Mouse (Mus musculus) forebrain, embryonic 15.5 days (tissue): ENCODE measurements around the gene Bmpr2. TPM values are rescaled to one million over a fixed set of nuclear protein-coding genes. Genes with fewer than 3 reads are reported as not detected.
"Not testable (repeated sequence)": the region's sequence is repeated elsewhere in the genome, so short reads cannot be mapped to it uniquely, and the experiment has no call there.

Experiments
- ATAC-seq: fragments of 200-750 bp; cut with Nextera tagmentation; replicated peaks from 2 replicates; pipeline ENCODE4 v1.8.0; 2017; ENCODE audit warnings: mild to moderate bottlenecking, moderate TSS enrichment, moderate library complexity
- H3K27ac ChIP-seq: fragments of 300-500 bp; sonication (generic); replicated peaks from 2 replicates; pipeline ENCODE4 v1.5.1; 2015; ENCODE audit warnings: mild to moderate bottlenecking, inconsistent platforms
- H3K27me3 ChIP-seq: fragments of 300-500 bp; sonication (generic); 2 replicates; pipeline ENCODE4 v1.6.1; 2015; ENCODE audit warnings: inconsistent platforms
- H3K36me3 ChIP-seq: fragments of 300-500 bp; sonication (generic); 2 replicates; pipeline ENCODE4 v1.6.1; 2015; ENCODE audit warnings: mild to moderate bottlenecking, inconsistent platforms
- H3K4me1 ChIP-seq: fragments of 300-500 bp; sonication (generic); 2 replicates; pipeline ENCODE4 v1.6.1; 2015; ENCODE audit warnings: inconsistent platforms
- H3K4me2 ChIP-seq: fragments of 300-500 bp; sonication (generic); replicated peaks from 2 replicates; pipeline ENCODE4 v1.6.1; 2015; ENCODE audit warnings: mild to moderate bottlenecking, inconsistent platforms
- H3K4me3 ChIP-seq: fragments of 300-500 bp; sonication (generic); 2 replicates; pipeline ENCODE4 v1.5.1; 2015; ENCODE audit warnings: mild to moderate bottlenecking, inconsistent platforms
- H3K9ac ChIP-seq: fragments of 300-500 bp; sonication (generic); replicated peaks from 2 replicates; pipeline ENCODE4 v1.6.1; 2015; ENCODE audit warnings: mild to moderate bottlenecking, inconsistent platforms
- H3K9me3 ChIP-seq: fragments of 300-500 bp; sonication (generic); 2 replicates; pipeline ENCODE4 v1.6.1; 2016; ENCODE audit warnings: inconsistent platforms
- WGBS: fragments of 180-500 bp; shearing (Covaris S2); methylation state at CpG from one replicate; pipeline ENCODE4 v1.1.7; 2015; ENCODE audit warnings: mixed read lengths; 5-methylcytosine and 5-hydroxymethylcytosine counted together
- polyA plus RNA-seq: library from polyadenylated mRNA; unstranded; fragments of >200 nt; fragmentation: Nextera tagmentation; extraction: Ambion mirVana; gene quantifications from 2 replicates; pipeline ENCODE4 v1.2.1, GENCODE M21; 2015

Bmpr2 gene
- polyA plus RNA-seq: 13.1 and 13.4 TPM in 2 replicates

DNA sequence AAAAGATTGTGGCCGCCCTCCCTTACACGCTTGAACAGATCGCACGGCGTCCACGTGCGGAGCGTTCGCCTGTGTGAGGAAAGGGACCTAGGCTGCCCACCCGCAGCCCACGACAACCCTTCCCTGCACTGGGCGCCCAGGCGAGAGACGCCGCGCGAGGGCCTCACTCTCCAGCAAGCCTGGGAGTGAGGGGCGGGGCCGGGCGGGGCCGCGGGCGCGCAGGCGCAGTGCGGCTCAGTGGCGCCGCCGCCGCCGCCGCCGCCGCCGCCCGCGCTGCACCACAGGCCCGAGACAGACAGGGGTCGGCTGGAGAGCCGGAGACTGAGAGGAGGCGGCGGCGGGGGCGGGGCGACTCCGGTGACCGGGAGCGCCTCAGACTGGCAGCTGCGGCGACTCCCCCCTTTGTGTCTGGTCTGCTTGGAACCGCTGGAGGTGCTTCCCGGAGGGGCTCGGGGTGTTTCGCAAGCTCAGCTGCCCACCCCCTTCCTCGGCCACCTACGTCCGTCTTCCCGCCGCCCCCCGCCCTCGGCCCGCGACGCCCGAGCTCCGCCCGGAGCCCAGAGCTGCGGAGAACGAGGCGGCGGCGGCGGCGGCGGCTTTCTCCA, at the start of gene Bmpr2:
Gene Bmpr2, plus strand, starts transcription at position 237 of the 605 bp plus-strand sequence.
- ATAC-seq: peak; percentile 94
- no peaks in the 10 kb centered on the region for H3K36me3 ChIP-seq
- no peaks in the 10 kb centered on the region for H3K9me3 ChIP-seq
- H3K4me3 ChIP-seq: peak within 1 kb of the TSS; percentile 96
- peaks cover 21% of the 10 kb centered on the region for H3K4me1 ChIP-seq
- WGBS: under 1% methylated on average over 62 of the region's 75 CpGs
- H3K27me3 ChIP-seq: no peaks in the 10 kb centered on the region
- H3K9ac ChIP-seq: peak within 1 kb of the TSS; percentile 95
- H3K4me2 ChIP-seq: peak within 1 kb of the TSS; percentile 51
- peak within 1 kb of the TSS; percentile 99 for H3K27ac ChIP-seq

DNA sequence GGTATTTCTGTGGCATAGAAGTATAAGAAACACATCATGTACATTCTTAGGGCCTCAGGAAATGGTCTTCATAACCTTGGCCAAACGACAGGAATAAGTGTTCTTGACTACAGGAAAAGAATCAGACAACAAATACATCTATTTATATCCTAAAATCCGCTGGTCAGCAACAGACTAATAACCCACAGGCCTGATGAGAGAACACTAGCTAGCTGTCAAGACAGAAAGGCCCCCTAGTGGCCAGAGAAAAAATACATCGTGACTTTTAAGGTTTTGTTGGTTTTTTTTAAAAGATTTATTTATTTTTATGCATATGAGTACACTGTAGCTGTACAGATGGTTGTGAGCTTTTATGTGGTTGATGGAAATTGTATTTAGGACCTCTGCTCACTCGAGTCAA, 43.3 kb upstream of the Bmpr2 start:
- H3K9ac ChIP-seq: no peak overlapping the region
- H3K27ac ChIP-seq: no peak overlapping the region
- no peaks in the 10 kb centered on the region for H3K27me3 ChIP-seq
- no peaks in the 10 kb centered on the region for H3K9me3 ChIP-seq
- no peak overlapping the region for H3K4me3 ChIP-seq
- ATAC-seq: no peak
- H3K4me2 ChIP-seq: no peak overlapping the region
- H3K36me3 ChIP-seq: peaks cover 17% of the 10 kb centered on the region
- WGBS: 49% methylated on average over 4 of the region's 4 CpGs
- no peaks in the 10 kb centered on the region for H3K4me1 ChIP-seq

DNA sequence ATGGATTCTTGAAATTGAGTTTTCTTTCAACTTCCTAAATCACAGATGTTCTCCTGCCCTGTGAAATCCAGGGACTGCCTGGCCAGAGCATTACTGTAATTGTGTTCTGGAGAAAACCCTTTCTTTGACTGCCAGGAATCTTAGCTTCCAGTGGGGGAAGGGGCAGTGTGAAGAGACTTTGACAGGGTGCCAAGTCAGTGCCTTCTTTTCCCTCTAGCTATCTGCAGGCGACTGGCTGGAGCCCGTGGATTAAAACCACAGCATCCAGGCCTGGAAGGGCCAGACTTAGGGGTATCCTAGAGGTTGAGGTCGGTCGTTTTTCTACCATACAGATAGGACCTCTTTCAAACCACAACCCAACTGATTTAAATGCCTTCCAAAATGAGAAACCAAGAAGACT, 37.5 kb upstream of the Bmpr2 start:
- 55% methylated on average over 4 of the region's 4 CpGs for WGBS
- Histone ChIP-seq H3K9ac (no peak overlapping the region), H3K27ac (no peak overlapping the region), H3K4me3 (no peak overlapping the region), H3K4me1 (no peaks in the 10 kb centered on the region), H3K36me3 (no peaks in the 10 kb centered on the region), H3K9me3 (no peaks in the 10 kb centered on the region), H3K27me3 (no peaks in the 10 kb centered on the region), H3K4me2 (no peak overlapping the region)
- no peak for ATAC-seq

DNA sequence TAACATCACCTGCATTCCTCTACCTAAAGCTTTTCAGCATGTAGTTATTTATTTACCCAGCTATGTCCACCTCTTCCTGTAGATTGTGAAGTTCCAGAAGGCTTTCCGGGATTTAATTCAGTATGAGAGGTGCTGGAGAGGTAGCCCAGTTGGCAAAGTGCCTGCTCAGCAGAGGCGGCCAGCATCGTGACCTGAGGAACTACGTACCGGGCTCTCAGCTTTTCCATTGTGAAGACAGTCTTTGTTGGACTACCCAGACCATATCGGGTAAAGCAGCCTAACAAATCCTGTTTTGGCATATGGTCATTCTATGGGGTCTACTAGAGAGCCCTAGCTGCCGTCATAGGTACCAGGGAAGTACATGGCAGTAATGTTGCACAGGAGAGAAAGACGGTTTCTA, 33.1 kb upstream of the Bmpr2 start:
- Histone ChIP-seq H3K27me3 (no peaks in the 10 kb centered on the region), H3K27ac (0 out of 2 replicates have a peak overlapping the region, but pooled peaks have one; percentile 11), H3K4me2 (no peak overlapping the region), H3K9ac (no peak overlapping the region), H3K4me1 (no peaks in the 10 kb centered on the region), H3K9me3 (no peaks in the 10 kb centered on the region), H3K36me3 (no peaks in the 10 kb centered on the region), H3K4me3 (no peak overlapping the region)
- no peak for ATAC-seq
- WGBS: 66% methylated on average over 8 of the region's 8 CpGs

DNA sequence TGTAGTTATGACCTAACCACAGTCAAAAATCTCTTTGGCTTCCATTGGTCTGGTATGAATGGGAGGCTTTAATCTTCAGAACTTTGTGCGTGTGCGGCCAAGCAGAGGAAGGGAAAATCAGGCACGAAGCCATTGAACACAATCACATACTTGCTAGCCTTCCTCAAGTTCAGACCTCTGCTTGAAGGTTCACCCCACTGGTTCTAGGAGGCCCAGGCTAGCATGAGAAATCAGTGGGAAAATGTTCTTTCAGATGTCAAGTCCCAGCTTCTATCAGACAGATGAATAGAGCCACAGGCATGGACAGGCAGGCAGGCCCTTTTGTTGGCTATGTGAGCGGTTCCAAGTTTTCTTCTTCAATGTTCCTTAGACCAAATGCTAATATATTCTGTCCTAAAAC, 32.5 kb upstream of the Bmpr2 start:
- H3K9me3 ChIP-seq: no peaks in the 10 kb centered on the region
- no peak overlapping the region for H3K4me2 ChIP-seq
- no peaks in the 10 kb centered on the region for H3K4me1 ChIP-seq
- 32% methylated on average over 4 of the region's 4 CpGs for WGBS
- H3K4me3 ChIP-seq: no peak overlapping the region
- H3K9ac ChIP-seq: no peak overlapping the region
- H3K27me3 ChIP-seq: no peaks in the 10 kb centered on the region
- 0 out of 2 replicates have a peak overlapping the region, but pooled peaks have one; percentile 11 for H3K27ac ChIP-seq
- no peaks in the 10 kb centered on the region for H3K36me3 ChIP-seq
- 0 out of 2 replicates have a peak, but pooled peaks have one; percentile 35 for ATAC-seq

DNA sequence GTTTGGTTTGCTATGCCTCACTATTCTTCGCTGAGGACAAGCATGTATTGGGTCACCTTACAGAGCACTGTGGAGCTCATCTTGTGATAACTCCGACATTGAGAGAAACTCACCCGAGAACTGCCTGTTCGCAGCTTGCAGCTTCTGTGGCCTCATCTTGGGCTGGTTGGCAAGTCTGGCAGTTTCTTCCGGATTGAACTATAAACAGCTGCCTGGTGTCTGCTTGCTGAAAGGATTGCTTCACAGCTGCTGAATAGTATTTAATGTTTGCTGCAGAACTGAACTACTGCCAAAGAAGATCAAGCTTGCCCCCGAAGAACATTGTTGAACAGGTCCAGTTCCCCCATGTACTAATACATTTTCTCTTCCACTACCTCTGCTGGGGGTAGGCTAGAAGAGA, 29.1 kb upstream of the Bmpr2 start:
- H3K9ac ChIP-seq: no peak overlapping the region
- H3K4me2 ChIP-seq: no peak overlapping the region
- no peaks in the 10 kb centered on the region for H3K4me1 ChIP-seq
- no peaks in the 10 kb centered on the region for H3K36me3 ChIP-seq
- WGBS: 72% methylated on average over 6 of the region's 6 CpGs
- no peak for ATAC-seq
- H3K27ac ChIP-seq: no peak overlapping the region
- no peaks in the 10 kb centered on the region for H3K9me3 ChIP-seq
- no peak overlapping the region for H3K4me3 ChIP-seq
- no peaks in the 10 kb centered on the region for H3K27me3 ChIP-seq

DNA sequence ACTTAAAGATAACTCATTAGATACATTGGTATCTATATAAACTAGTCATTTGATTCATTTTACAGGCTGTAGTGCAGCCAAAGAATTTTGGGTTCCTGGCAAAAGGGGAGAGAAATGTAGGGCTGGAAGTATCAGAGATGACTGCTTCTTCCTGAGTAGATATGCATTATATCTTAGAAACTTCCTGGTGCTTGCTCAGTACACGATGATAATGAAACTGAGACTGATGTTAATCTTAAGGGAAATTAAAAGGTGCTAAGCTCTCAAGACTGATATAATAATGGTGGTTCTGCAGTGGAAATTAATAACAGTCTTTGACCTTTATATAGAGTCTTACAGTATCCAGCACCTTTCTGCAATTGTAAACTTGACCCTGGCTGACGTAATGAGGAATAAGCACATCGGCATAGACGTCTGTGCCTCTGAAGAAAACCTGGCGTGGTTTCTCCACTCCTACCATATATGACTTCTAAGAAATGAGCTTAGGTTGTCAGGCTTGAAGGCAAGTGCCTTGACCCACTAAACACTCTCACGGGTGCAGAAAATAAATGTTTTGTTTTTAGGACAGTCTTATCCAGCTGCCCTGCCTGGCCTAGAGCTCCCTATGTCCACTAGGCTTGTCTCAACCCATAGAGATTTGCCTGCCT, 24.3 kb upstream of the Bmpr2 start:
- Histone ChIP-seq H3K4me3 (no peak overlapping the region), H3K9ac (no peak overlapping the region), H3K36me3 (no peaks in the 10 kb centered on the region), H3K4me2 (no peak overlapping the region), H3K27ac (no peak overlapping the region), H3K4me1 (no peaks in the 10 kb centered on the region), H3K27me3 (no peaks in the 10 kb centered on the region), H3K9me3 (no peaks in the 10 kb centered on the region)
- no peak for ATAC-seq
- WGBS: 84% methylated on average over 6 of the region's 6 CpGs

DNA sequence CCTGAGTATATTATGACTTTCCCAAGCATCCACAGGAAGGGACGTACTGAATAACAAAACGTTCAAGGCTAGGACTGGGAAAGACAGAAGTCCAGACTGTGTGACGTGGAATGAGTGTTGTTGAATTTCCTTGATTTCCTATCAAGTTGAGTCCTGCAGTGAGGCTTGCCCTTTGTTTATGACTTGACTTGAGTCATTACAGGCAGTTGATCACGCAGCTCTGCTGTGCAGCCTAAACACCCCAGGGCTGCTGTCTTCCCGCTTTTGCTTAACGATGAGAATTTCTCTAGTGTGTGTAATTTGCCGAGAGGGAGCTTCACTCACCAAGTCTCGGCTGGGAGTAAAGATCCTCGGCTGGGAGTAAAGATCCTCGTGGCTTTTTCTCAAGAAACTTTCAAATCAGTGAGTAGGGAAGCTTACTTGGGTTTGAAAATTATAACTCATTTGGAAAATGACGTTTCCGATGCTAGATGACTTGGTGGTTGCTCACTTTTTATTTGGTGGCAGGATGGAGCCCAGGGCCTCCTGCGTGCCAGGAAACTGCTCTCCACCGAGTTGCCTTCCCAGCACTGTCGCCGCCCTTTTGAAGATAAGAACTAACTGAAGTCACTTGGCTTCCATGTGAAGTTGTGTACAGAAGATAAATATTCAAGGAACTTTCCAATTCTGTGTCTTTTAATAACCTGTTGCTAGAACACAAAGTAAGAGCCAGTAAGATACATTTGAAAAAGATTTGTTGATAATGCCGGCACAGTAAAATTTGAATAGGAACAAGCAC, 23.4 kb upstream of the Bmpr2 start:
- no peaks in the 10 kb centered on the region for H3K4me1 ChIP-seq
- WGBS: 65% methylated on average over 17 of the region's 17 CpGs
- no peak overlapping the region for H3K27ac ChIP-seq
- no peak overlapping the region for H3K9ac ChIP-seq
- no peaks in the 10 kb centered on the region for H3K36me3 ChIP-seq
- H3K4me2 ChIP-seq: no peak overlapping the region
- H3K27me3 ChIP-seq: no peaks in the 10 kb centered on the region
- no peaks in the 10 kb centered on the region for H3K9me3 ChIP-seq
- ATAC-seq: no peak
- H3K4me3 ChIP-seq: no peak overlapping the region

DNA sequence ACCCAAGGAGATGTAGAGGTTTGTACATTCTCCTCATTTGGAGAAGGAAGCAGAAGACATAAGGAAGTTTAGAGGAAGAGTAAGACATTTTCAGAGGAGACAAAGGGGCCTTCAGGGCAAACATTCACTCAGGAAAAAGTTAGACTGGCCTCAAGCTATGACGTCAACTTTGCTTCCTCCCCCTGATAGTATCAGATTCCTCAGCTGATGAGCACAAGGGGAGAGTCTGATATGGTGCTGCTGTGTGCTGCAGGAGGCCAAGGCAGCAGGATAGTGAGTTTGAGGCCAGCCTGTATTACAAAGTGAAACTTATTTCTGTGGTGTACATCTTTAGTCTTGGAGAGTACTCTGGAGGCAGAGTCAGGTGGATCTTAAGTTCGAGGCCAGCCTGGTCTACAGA, 14.2 kb upstream of the Bmpr2 start:
- no peaks in the 10 kb centered on the region for H3K9me3 ChIP-seq
- H3K4me3 ChIP-seq: no peak overlapping the region
- 79% methylated on average over 2 of the region's 2 CpGs for WGBS
- ATAC-seq: no peak
- H3K4me2 ChIP-seq: no peak overlapping the region
- no peak overlapping the region for H3K27ac ChIP-seq
- H3K36me3 ChIP-seq: no peaks in the 10 kb centered on the region
- no peak overlapping the region for H3K9ac ChIP-seq
- no peaks in the 10 kb centered on the region for H3K4me1 ChIP-seq
- H3K27me3 ChIP-seq: no peaks in the 10 kb centered on the region

DNA sequence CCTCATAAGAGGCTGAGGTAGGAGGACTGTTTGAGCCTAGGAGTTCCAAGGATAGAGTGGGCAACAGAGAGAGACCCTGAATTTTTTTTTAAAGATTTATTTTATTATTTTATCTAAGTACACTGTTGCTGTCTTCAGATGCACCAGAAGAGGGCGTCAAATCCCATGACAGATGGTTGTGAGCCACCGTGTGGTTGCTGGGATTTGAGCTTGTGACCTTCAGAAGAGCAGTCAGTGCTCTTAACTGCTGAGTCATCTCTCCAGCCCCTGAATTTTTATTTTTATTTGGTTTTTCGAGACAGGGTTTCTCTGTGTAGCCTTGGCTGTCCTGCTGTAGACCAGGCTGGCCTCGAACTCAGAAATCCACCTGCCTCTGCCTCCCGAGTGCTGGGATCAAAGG, 13.5 kb upstream of the Bmpr2 start:
- H3K4me1 ChIP-seq, H3K27ac ChIP-seq, H3K9me3 ChIP-seq, H3K4me2 ChIP-seq, H3K9ac ChIP-seq, H3K36me3 ChIP-seq, ATAC-seq, H3K27me3 ChIP-seq, H3K4me3 ChIP-seq: not testable (repeated sequence)
- WGBS: 76% methylated on average over 5 of the region's 5 CpGs

DNA sequence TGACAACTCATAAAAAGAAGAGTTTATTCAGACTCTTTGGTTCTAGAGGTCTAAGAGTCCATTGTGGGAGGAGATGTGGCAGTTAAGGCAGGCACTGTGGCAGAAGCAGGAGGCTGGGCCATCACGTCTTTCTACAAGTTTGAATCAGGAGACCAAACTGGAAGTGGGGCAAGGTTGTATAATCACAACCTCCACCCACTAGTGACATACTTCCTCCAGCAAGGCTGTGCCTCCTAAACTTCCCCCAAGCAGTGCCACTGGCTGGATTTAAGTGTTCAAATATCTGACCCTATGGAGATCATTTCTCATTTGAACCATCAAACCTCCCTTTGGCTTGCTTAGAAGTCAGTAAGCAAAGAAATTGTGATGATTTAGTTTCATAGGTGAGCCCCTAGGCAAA, 7.9 kb upstream of the Bmpr2 start:
- H3K4me1 ChIP-seq: no peaks in the 10 kb centered on the region
- no peak overlapping the region for H3K4me3 ChIP-seq
- no peaks in the 10 kb centered on the region for H3K27me3 ChIP-seq
- WGBS: 69% methylated on average over 1 of the region's 1 CpGs
- H3K27ac ChIP-seq: no peak overlapping the region
- ATAC-seq: no peak
- H3K9me3 ChIP-seq: no peaks in the 10 kb centered on the region
- H3K4me2 ChIP-seq: no peak overlapping the region
- no peaks in the 10 kb centered on the region for H3K36me3 ChIP-seq
- no peak overlapping the region for H3K9ac ChIP-seq

DNA sequence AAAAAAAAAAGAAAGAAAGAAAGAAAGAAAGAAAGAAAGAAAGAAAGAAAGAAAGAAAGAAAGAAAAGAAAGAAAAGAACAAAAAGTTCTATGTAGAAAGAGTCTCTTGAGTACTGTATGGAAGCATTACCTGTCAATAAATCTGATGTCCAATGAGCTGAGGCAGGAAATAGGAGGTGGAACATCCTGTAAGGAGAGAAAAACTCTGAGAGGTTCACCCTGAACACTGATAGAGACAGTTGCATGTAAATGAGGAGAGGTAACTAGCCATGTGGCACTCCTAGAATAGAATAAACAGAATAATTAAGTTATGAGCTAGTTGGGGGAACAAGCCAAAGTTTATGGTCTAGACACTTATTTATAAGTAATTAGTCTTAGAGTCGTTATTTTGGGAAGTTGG, 4.9 kb upstream of the Bmpr2 start:
- Histone ChIP-seq H3K9ac (no peak overlapping the region), H3K27me3 (no peaks in the 10 kb centered on the region), H3K4me2 (no peak overlapping the region), H3K4me3 (no peak overlapping the region), H3K4me1 (0 out of 2 replicates have a peak, but pooled peaks cover 3% of the 10 kb centered on the region), H3K9me3 (no peaks in the 10 kb centered on the region), H3K27ac (no peak overlapping the region), H3K36me3 (no peaks in the 10 kb centered on the region)
- ATAC-seq: no peak
- 88% methylated on average over 1 of the region's 1 CpGs for WGBS
